Mouse (Mus musculus) MEL (cell line): Measurements from ENCODE around the gene Camk1d. TPM values are rescaled to one million over a fixed set of nuclear protein-coding genes. Genes with fewer than 3 reads are reported as not detected.

ENCODE experiments used
- DNase-seq: peaks from one replicate; pipeline ENCODE4 v3.0.0; 2011; ENCODE audit warnings: low read depth, low spot score
- H3K27ac ChIP-seq: 2 replicates; pipeline ENCODE4 v1.5.1; 2012; ENCODE audit warnings: low read depth, mild to moderate bottlenecking, control low read depth, low read length, moderate library complexity; ENCODE audit not compliant: control insufficient read depth
- H3K27me3 ChIP-seq, 2 experiments: fragments of 150-350 bp in 1 of 2; sonication (generic) in 1 of 2; 2 replicates each; pipeline ENCODE4 v1.6.1; 2012; ENCODE audit warnings: low read length in 2 of 2, mild to moderate bottlenecking in 2 of 2, improper control_type of control experiment in 1 of 2, moderate library complexity in 1 of 2; ENCODE audit not compliant: insufficient read depth in 2 of 2, control insufficient read depth in 1 of 2
- H3K36me3 ChIP-seq, 2 experiments: 2 replicates each; pipeline ENCODE4 v1.6.1; 2012 to 2014; ENCODE audit warnings: low read length in 2 of 2, improper control_type of control experiment in 1 of 2, inconsistent platforms in 1 of 2, mild to moderate bottlenecking in 1 of 2; ENCODE audit not compliant: insufficient read depth in 2 of 2, control insufficient read depth in 1 of 2
- H3K4me1 ChIP-seq, 2 experiments: fragments of 150-350 bp in 1 of 2; sonication (generic) in 1 of 2; 2 replicates each; pipeline ENCODE4 v1.6.1; 2012; ENCODE audit warnings: low read length in 2 of 2, improper control_type of control experiment in 1 of 2, mild to moderate bottlenecking in 1 of 2; ENCODE audit not compliant: insufficient read depth in 2 of 2, control insufficient read depth in 1 of 2
- H3K4me3 ChIP-seq, 2 experiments: fragments of 150-350 bp in 1 of 2; sonication (generic) in 1 of 2; 2 replicates each; pipeline ENCODE4 v1.5.1; 2012; ENCODE audit warnings: low read depth in 2 of 2, low read length in 2 of 2, mild to moderate bottlenecking in 2 of 2, moderate library complexity in 2 of 2, control low read depth in 1 of 2, improper control_type of control experiment in 1 of 2; ENCODE audit not compliant: control insufficient read depth in 1 of 2, insufficient read depth in 1 of 2
- H3K79me2 ChIP-seq: 2 replicates; pipeline ENCODE4 v1.6.1; 2012; ENCODE audit warnings: mild to moderate bottlenecking, low read length, moderate library complexity; ENCODE audit not compliant: control insufficient read depth, poor library complexity, insufficient read depth
- H3K9ac ChIP-seq: 2 replicates; pipeline ENCODE4 v1.6.1; 2012; ENCODE audit warnings: low read depth, mild to moderate bottlenecking, control low read depth, low read length, moderate library complexity; ENCODE audit not compliant: control insufficient read depth, poor library complexity, severe bottlenecking
- H3K9me3 ChIP-seq: fragments of 150-350 bp; sonication (generic); replicated peaks from 2 replicates; pipeline ENCODE4 v1.6.1; 2012; ENCODE audit warnings: mild to moderate bottlenecking, low read length, improper control_type of control experiment, moderate library complexity; ENCODE audit not compliant: insufficient read depth
- CHD1 ChIP-seq: IDR thresholded peaks from 2 replicates; pipeline ENCODE4 v1.6.1; 2012; ENCODE audit warnings: low read depth, mild to moderate bottlenecking, inconsistent platforms, low read length, improper control_type of control experiment
- ELF1 ChIP-seq: IDR thresholded peaks from 2 replicates; pipeline ENCODE4 v1.6.1; 2014; ENCODE audit warnings: low read depth, mild to moderate bottlenecking, inconsistent platforms, low read length, improper control_type of control experiment, moderate library complexity
- EP300 ChIP-seq, 2 experiments: IDR thresholded peaks; 2 replicates each; pipeline ENCODE4 v1.6.1; 2011; ENCODE audit warnings: improper control_type of control experiment in 2 of 2, low read length in 2 of 2, low read depth in 1 of 2, mild to moderate bottlenecking in 1 of 2
- GATA1 ChIP-seq: IDR thresholded peaks from 2 replicates; pipeline ENCODE4 v1.6.1; 2011; ENCODE audit warnings: low read depth, low read length, improper control_type of control experiment
- KAT2A ChIP-seq: conservative IDR thresholded peaks from 2 replicates; pipeline ENCODE4 v1.6.1; 2012; ENCODE audit warnings: low read depth, low read length, improper control_type of control experiment, inconsistent platforms
- MAX ChIP-seq: IDR thresholded peaks from 2 replicates; pipeline ENCODE4 v1.6.1; 2011; ENCODE audit warnings: low read length, improper control_type of control experiment
- MAZ ChIP-seq: IDR thresholded peaks from 2 replicates; pipeline ENCODE4 v1.6.1; 2012; ENCODE audit warnings: low read depth, mild to moderate bottlenecking, inconsistent platforms, low read length, improper control_type of control experiment
- MXI1 ChIP-seq: IDR thresholded peaks from 2 replicates; pipeline ENCODE4 v1.6.1; 2011; ENCODE audit warnings: mild to moderate bottlenecking, low read depth, low read length, improper control_type of control experiment
- NELFE ChIP-seq: IDR thresholded peaks from 2 replicates; pipeline ENCODE4 v1.6.1; 2011; ENCODE audit warnings: low read depth, low read length, improper control_type of control experiment
- POLR2AphosphoS5 ChIP-seq: IDR thresholded peaks from 2 replicates; pipeline ENCODE4 v1.6.1; 2012; ENCODE audit warnings: low read depth, borderline replicate concordance, mild to moderate bottlenecking, inconsistent platforms, low read length, moderate library complexity, mixed read lengths
- RAD21 ChIP-seq: IDR thresholded peaks from 2 replicates; pipeline ENCODE4 v1.6.1; 2011; ENCODE audit warnings: mild to moderate bottlenecking, low read depth, low read length, improper control_type of control experiment
- SIN3A ChIP-seq: IDR thresholded peaks from 2 replicates; pipeline ENCODE4 v1.6.1; 2012; ENCODE audit warnings: low read length, improper control_type of control experiment, inconsistent platforms
- SMC3 ChIP-seq: IDR thresholded peaks from 2 replicates; pipeline ENCODE4 v1.6.1; 2011; ENCODE audit warnings: low read depth, low read length, improper control_type of control experiment
- USF1 ChIP-seq: IDR thresholded peaks from 2 replicates; pipeline ENCODE4 v1.6.1; 2014; ENCODE audit warnings: low read depth, mild to moderate bottlenecking, inconsistent platforms, low read length, improper control_type of control experiment, moderate library complexity
- USF2 ChIP-seq, 2 experiments: IDR thresholded peaks; 2 replicates each; pipeline ENCODE4 v1.6.1; 2011 to 2012; ENCODE audit warnings: improper control_type of control experiment in 2 of 2, low read length in 2 of 2, borderline replicate concordance in 1 of 2, inconsistent platforms in 1 of 2, low read depth in 1 of 2, mild to moderate bottlenecking in 1 of 2; ENCODE audit not compliant: insufficient read depth in 1 of 2
- ZC3H11A ChIP-seq: IDR thresholded peaks from 2 replicates; pipeline ENCODE4 v1.6.1; 2012; ENCODE audit warnings: low read depth, mild to moderate bottlenecking, inconsistent platforms, low read length, improper control_type of control experiment
- ZMIZ1 ChIP-seq: IDR thresholded peaks from 2 replicates; pipeline ENCODE4 v1.6.1; 2012; ENCODE audit warnings: low read depth, mild to moderate bottlenecking, inconsistent platforms, low read length, improper control_type of control experiment, moderate library complexity
- polyA plus RNA-seq, 2 experiments: library from polyadenylated mRNA; stranded (reverse) in 1 of 2; unstranded in 1 of 2; fragments of >175 nt in 1 of 2; fragments of >200 nt in 1 of 2; gene quantifications; 2 replicates each; pipeline versions ENCODE4 v1.2.1 to v1.2.4; 2012; ENCODE audit warnings: low replicate concordance in 2 of 2, low read depth in 1 of 2; ENCODE audit not compliant: insufficient read length in 2 of 2, insufficient read depth in 1 of 2, missing spikeins in 1 of 2
- total RNA-seq: library from RNA; depleted of rRNA; stranded (reverse); fragments of 300-350 nt; gene quantifications from 2 replicates; pipeline ENCODE4 v1.2.3, GENCODE M21; 2012

Gene Camk1d
- total and polyA plus RNA-seq, 3 experiments, result 2.9 to 4.4 TPM; not detected in 1

DNA sequence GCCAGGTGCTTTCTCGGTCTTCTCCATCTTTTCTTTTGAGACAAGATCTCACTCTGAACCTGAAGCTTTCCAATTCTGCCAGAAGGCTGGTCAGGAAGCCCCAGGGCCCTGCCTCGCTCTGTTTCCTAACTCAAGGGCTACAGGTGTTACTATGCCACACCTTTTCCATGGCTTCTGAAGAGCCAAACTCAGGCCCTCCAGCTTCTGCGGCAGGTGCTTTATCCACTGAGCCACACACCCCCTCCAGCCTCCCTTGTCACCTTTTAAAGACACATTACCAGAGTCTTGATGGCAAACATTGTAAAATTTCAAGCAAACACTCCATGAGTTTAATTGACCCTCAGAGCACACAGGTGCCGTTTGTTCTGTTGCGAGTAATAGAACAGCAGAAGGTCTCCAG, 17.7 kb upstream of the Camk1d start:
- no peaks in the 10 kb centered on the region for H3K9me3 ChIP-seq
- no peaks in the 10 kb centered on the region for H3K36me3 ChIP-seq
- TF ChIP-seq RAD21 (no peak), SIN3A (no peak), MAZ (no peak), CHD1 (no peak), KAT2A (no peak), ZC3H11A (no peak), SMC3 (no peak)
- no peak overlapping the region for H3K4me3 ChIP-seq
- DNase-seq, result no peak
- no peaks in the 10 kb centered on the region for H3K79me2 ChIP-seq
- no peaks in the 10 kb centered on the region for H3K27me3 ChIP-seq
- no peak overlapping the region for H3K27ac ChIP-seq
- no peak overlapping the region for H3K9ac ChIP-seq
- no peaks in the 10 kb centered on the region for H3K4me1 ChIP-seq

DNA sequence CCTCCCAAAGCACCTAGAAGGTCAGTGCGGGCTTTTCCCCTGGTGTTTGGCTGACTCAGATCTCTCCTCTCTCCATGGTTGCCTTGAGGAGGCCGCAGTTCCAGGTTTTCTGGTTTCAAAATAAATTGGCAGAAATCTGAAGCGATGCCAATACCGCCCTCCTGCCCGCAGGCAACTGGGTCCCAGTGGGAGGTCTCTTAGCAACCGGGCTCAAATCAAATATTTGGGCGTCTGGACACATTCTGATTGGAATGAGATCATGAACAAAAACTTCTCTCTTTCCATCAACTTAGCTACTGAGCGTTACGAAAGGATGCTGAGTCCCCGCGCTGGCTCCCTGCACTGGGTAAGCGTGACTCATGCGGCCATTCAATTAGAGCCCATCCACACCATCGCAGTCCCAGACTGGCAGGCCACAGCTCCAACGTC, 16.1 kb upstream of the Camk1d start:
- no peak for DNase-seq
- no peak overlapping the region for H3K9ac ChIP-seq
- no peaks in the 10 kb centered on the region for H3K36me3 ChIP-seq
- TF ChIP-seq EP300 (IDR thresholded peaks at IDR 0.05; ENCODE audit: low read depth in 1 of 2, low read length in 2 of 2) (no peak), MAX (no peak), USF1 (no peak), NELFE (no peak), GATA1 (no peak), MXI1 (no peak), ZC3H11A (no peak), ZMIZ1 (no peak), ELF1 (no peak), USF2 (IDR thresholded peaks at IDR 0.05; ENCODE audit: borderline replicate concordance in 1 of 2, insufficient read depth in 1 of 2, low read depth in 1 of 2, low read length in 2 of 2) (no peak), POLR2AphosphoS5 (no peak)
- no peak overlapping the region for H3K27ac ChIP-seq
- no peaks in the 10 kb centered on the region for H3K27me3 ChIP-seq
- H3K4me3 ChIP-seq, result no peak overlapping the region
- no peaks in the 10 kb centered on the region for H3K9me3 ChIP-seq
- H3K79me2 ChIP-seq, result no peaks in the 10 kb centered on the region
- no peaks in the 10 kb centered on the region for H3K4me1 ChIP-seq
